Mouse (Mus musculus): ENCODE data around the gene 6430531B16Rik. TPM values are rescaled to one million over a fixed set of nuclear protein-coding genes. Genes with fewer than 3 reads are reported as not detected.

Gene 6430531B16Rik
- not detected in 2 replicates for polyA plus RNA-seq (2012; rRNA removed; ENCODE audit: low replicate concordance)

GRCm38 (mm10) chr7:139978278-139978892, at the start of gene 6430531B16Rik:
Gene 6430531B16Rik (minus strand): TSS chr7:139978755.

GRCm38 (mm10) chr7:139992406-139992805, 13.9 kb upstream of the 6430531B16Rik start, which contains the start of gene Adam8:
Gene Adam8 (minus strand): TSS chr7:139992562.

DNA sequence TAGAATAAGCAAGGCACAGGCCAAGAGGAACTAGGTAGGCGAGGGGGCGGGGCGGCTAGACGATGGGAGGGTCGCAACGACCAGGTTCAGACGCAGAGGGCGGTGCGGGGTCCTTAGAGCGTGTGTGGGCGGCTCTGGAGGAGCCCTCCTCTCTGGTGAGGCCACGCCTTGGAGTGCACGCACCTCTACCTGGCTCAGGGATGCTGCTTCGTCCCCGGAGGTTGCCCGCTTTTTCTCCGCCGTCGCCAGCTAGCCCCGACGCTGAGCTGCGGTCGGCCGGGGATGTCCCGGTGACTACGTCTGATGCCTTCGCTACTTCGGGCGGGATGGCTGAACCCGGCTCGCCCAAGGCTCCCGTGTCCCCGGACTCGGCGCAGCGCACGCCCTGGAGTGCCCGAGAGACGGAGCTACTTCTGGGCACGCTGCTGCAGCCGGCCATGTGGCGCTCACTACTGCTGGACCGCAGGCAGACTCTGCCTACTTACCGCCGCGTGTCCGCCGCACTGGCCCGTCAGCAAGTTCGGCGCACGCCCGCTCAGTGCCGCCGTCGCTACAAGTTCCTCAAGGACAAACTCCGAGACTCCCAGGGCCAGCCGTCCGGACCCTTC, 34.8 kb downstream of the 6430531B16Rik start, which contains the start of gene Utf1:
Utf1 (plus strand) TSS at position 116 of the 608 bp plus-strand sequence.

Other genes starting within 250 kb of the 6430531B16Rik start
- gene Adgra1, start 144.6 kb downstream of the 6430531B16Rik start, polyA plus RNA-seq (2012; rRNA removed; ENCODE audit: low replicate concordance): 0.12 TPM in 1 of 2 replicates, not detected in the other
- gene Kndc1, start 84.1 kb downstream of the 6430531B16Rik start, polyA plus RNA-seq (2012; rRNA removed; ENCODE audit: low replicate concordance): 0.09 and 0.26 TPM in 2 replicates
- 0.15 and 0.31 TPM in 2 replicates for gene Utf1, start 35.0 kb downstream of the 6430531B16Rik start, polyA plus RNA-seq (2012; rRNA removed; ENCODE audit: low replicate concordance)
- 2.7 and 3.5 TPM in 2 replicates for gene Adam8, start 13.8 kb upstream of the 6430531B16Rik start, polyA plus RNA-seq (2012; rRNA removed; ENCODE audit: low replicate concordance)
- 29.4 and 50.0 TPM in 2 replicates for gene Zfp511, start 57.6 kb upstream of the 6430531B16Rik start, polyA plus RNA-seq (2012; rRNA removed; ENCODE audit: low replicate concordance)
- 4.7 and 8.3 TPM in 2 replicates for gene Tubgcp2, start 57.9 kb upstream of the 6430531B16Rik start, polyA plus RNA-seq (2012; rRNA removed; ENCODE audit: low replicate concordance)
- 0.11 and 0.40 TPM in 2 replicates for gene Msx3, start 70.3 kb upstream of the 6430531B16Rik start, polyA plus RNA-seq (2012; rRNA removed; ENCODE audit: low replicate concordance)
- 1.7 and 2.3 TPM in 2 replicates for gene Caly, start 103.8 kb upstream of the 6430531B16Rik start, polyA plus RNA-seq (2012; rRNA removed; ENCODE audit: low replicate concordance)
- gene Prap1, start 114.6 kb upstream of the 6430531B16Rik start, polyA plus RNA-seq (2012; rRNA removed; ENCODE audit: low replicate concordance): 4,118 and 5,120 TPM in 2 replicates
- gene Fuom, start 123.7 kb upstream of the 6430531B16Rik start, polyA plus RNA-seq (2012; rRNA removed; ENCODE audit: low replicate concordance): 107 and 181 TPM in 2 replicates
- gene Paox, start 137.0 kb upstream of the 6430531B16Rik start, polyA plus RNA-seq (2012; rRNA removed; ENCODE audit: low replicate concordance): 9.4 and 15.4 TPM in 2 replicates
- 40.4 and 41.0 TPM in 2 replicates for gene Echs1, start 137.7 kb upstream of the 6430531B16Rik start, polyA plus RNA-seq (2012; rRNA removed; ENCODE audit: low replicate concordance)
- 10.6 and 12.4 TPM in 2 replicates for gene Mtg1, start 158.8 kb upstream of the 6430531B16Rik start, polyA plus RNA-seq (2012; rRNA removed; ENCODE audit: low replicate concordance)
- 0.14 and 0.32 TPM in 2 replicates for gene Sprn, start 176.1 kb upstream of the 6430531B16Rik start, polyA plus RNA-seq (2012; rRNA removed; ENCODE audit: low replicate concordance)
- not detected in 2 replicates for gene Olfr522, start 186.0 kb upstream of the 6430531B16Rik start, polyA plus RNA-seq (2012; rRNA removed; ENCODE audit: low replicate concordance)
- not detected in 2 replicates for gene Olfr523, start 194.5 kb upstream of the 6430531B16Rik start, polyA plus RNA-seq (2012; rRNA removed; ENCODE audit: low replicate concordance)
- gene Olfr524, start 227.2 kb upstream of the 6430531B16Rik start, polyA plus RNA-seq (2012; rRNA removed; ENCODE audit: low replicate concordance): 0.17 TPM in 1 of 2 replicates, not detected in the other
- 0.35 and 0.38 TPM in 2 replicates for gene Cd163l1, start 239.5 kb upstream of the 6430531B16Rik start, polyA plus RNA-seq (2012; rRNA removed; ENCODE audit: low replicate concordance)